Comparison of ENCODE assay signal across 19 mouse cellular contexts in the genomic region with DNA sequence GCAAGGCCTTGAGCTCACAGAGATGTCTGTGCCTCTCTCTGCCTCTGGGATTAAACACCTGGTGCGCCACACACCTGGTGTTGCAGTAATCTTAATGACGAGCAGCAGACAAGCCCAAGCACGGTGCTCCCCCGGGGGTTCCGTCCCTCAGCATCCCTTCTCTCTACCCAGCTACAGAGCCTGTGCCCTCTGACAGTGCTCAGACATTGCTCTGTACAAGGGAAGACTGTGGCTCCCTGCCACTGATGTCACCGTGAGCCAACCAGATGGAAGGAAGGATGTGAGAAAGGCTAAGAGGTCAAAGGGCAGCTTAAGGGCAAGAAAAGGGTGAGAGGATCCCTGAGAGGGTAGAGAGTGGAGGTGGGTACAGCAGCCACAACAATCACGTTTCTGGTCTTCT. TPM values are rescaled to one million over a fixed set of nuclear protein-coding genes. Genes with fewer than 3 reads are reported as not detected.
DNase-seq lines count a peak whose midpoint lies in the region; ATAC-seq and TF ChIP-seq lines count a peak whose summit lies in the region.
"Had no signal": no experiment of that assay in that cellular context is flagged by ENCODE, and none has a peak within 500 bp of the region (broad histone marks: within the 10 kb centered on the region; RNA-seq: fewer than 3 reads in every experiment).

No protein-coding gene starts in this region.

- WGBS in cerebellum, adult 2 months: 48% methylated on average over 7 of the region's 7 CpGs
- 72% methylated on average over 7 of the region's 7 CpGs for WGBS in heart, embryonic 12.5 days
- 58% methylated on average over 7 of the region's 7 CpGs for WGBS in midbrain, embryonic 10.5 days
- WGBS in midbrain, postnatal 0 days: 69% methylated on average over 7 of the region's 7 CpGs
- WGBS in embryonic facial prominence, embryonic 14.5 days: 52% methylated on average over 7 of the region's 7 CpGs

- no peak overlapping the region for H3K27ac ChIP-seq in cerebellum, adult 2 months (ENCODE audit: insufficient read depth, low read length)
- H3K27ac ChIP-seq in heart, embryonic 12.5 days (ENCODE audit: poor library complexity, severe bottlenecking): no peak overlapping the region
- H3K27ac ChIP-seq in midbrain, embryonic 10.5 days (replicated peaks): no peak overlapping the region
- no peak overlapping the region for H3K27ac ChIP-seq in midbrain, postnatal 0 days (ENCODE audit: low read depth, low read length)
- no peak overlapping the region for H3K27ac ChIP-seq in embryonic facial prominence, embryonic 14.5 days (replicated peaks; ENCODE audit: low read depth, low read length)
- H3K27ac ChIP-seq: kidney, embryonic 15.5 days; liver, embryonic 13.5 days; lung, embryonic 15.5 days; macrophage had no signal

- no peak overlapping the region for H3K9ac ChIP-seq in heart, embryonic 12.5 days
- no peak overlapping the region for H3K9ac ChIP-seq in midbrain, postnatal 0 days (replicated peaks; ENCODE audit: low read length, poor library complexity, severe bottlenecking)
- no peak overlapping the region for H3K9ac ChIP-seq in embryonic facial prominence, embryonic 14.5 days (ENCODE audit: low read depth, low read length)
- H3K9ac ChIP-seq: forebrain, embryonic 12.5 days; kidney, embryonic 15.5 days; liver, embryonic 13.5 days; lung, embryonic 15.5 days had no signal

- peaks cover 13% of the 10 kb centered on the region for H3K36me3 ChIP-seq in heart, embryonic 12.5 days
- peaks cover 50% of the 10 kb centered on the region for H3K36me3 ChIP-seq in midbrain, embryonic 10.5 days
- H3K36me3 ChIP-seq in midbrain, postnatal 0 days (ENCODE audit: insufficient read depth, low read length): 0 out of 2 replicates have a peak, but pooled peaks cover 4% of the 10 kb centered on the region
- peaks cover 7% of the 10 kb centered on the region; the same call in 1 of the 2 replicates for H3K36me3 ChIP-seq in embryonic facial prominence, embryonic 14.5 days (ENCODE audit: control insufficient read depth, insufficient read depth, low read length)

- H3K4me1 ChIP-seq in cerebellum, adult 2 months (ENCODE audit: control insufficient read depth, insufficient read depth, low read length): peaks cover 14% of the 10 kb centered on the region
- H3K4me1 ChIP-seq in heart, embryonic 12.5 days (replicated peaks): peaks cover 50% of the 10 kb centered on the region
- peaks cover 42% of the 10 kb centered on the region for H3K4me1 ChIP-seq in midbrain, embryonic 10.5 days
- H3K4me1 ChIP-seq in midbrain, postnatal 0 days (ENCODE audit: insufficient read depth, low read length): peaks cover 13% of the 10 kb centered on the region
- peaks cover 10% of the 10 kb centered on the region for H3K4me1 ChIP-seq in embryonic facial prominence, embryonic 14.5 days (ENCODE audit: control insufficient read depth, insufficient read depth, low read length)

- H3K4me2 ChIP-seq in heart, embryonic 12.5 days: peak overlapping the region; percentile 83; the same call in 1 of the 2 replicates
- H3K4me2 ChIP-seq in midbrain, postnatal 0 days (ENCODE audit: low read depth, low read length, poor library complexity, severe bottlenecking): no peak overlapping the region
- no peak overlapping the region for H3K4me2 ChIP-seq in embryonic facial prominence, embryonic 14.5 days (ENCODE audit: low read depth, low read length)
- H3K4me2 ChIP-seq: forebrain, embryonic 12.5 days; kidney, embryonic 15.5 days; liver, embryonic 13.5 days; lung, embryonic 15.5 days had no signal

- no peak for ATAC-seq in heart, embryonic 12.5 days (ENCODE audit: insufficient number of reproducible peaks, low FRiP score)
- no peak for ATAC-seq in midbrain, postnatal 0 days (ENCODE audit: low FRiP score)
- no peak for ATAC-seq in embryonic facial prominence, embryonic 14.5 days (ENCODE audit: low read depth)
- ATAC-seq: CD4-positive, CD25-positive, alpha-beta regulatory T cell, adult 4 months; inflammation-experienced regulatory T-cells, adult 6 months had no signal

- intact Hi-C loops in heart, postnatal 25 days (cut with DNase I): no loop called here

- H3K9me3 ChIP-seq in heart, embryonic 12.5 days (replicated peaks): no peaks in the 10 kb centered on the region
- no peaks in the 10 kb centered on the region for H3K9me3 ChIP-seq in midbrain, embryonic 10.5 days (replicated peaks)
- H3K9me3 ChIP-seq in midbrain, postnatal 0 days (ENCODE audit: low read length): no peaks in the 10 kb centered on the region
- no peaks in the 10 kb centered on the region for H3K9me3 ChIP-seq in embryonic facial prominence, embryonic 14.5 days (ENCODE audit: control insufficient read depth, low read length)
- H3K9me3 ChIP-seq: forebrain, embryonic 12.5 days; kidney, embryonic 15.5 days; liver, embryonic 13.5 days; lung, embryonic 15.5 days had no signal

- peak; percentile 30 for DNase-seq in cerebellum, adult 11-12 months
- no peak for DNase-seq in cerebellum, adult 2 months
- DNase-seq in heart, postnatal 25 days (ENCODE audit: low spot score): no peak
- DNase-seq in midbrain, embryonic 10.5 days (ENCODE audit: low spot score): no peak
- DNase-seq in midbrain, postnatal 0 days (ENCODE audit: low spot score): no peak
- peak; percentile 52 for DNase-seq in embryonic facial prominence, embryonic 14.5 days (ENCODE audit: low spot score)
- DNase-seq in adrenal gland, postnatal 14 days: no peak
- DNase-seq: cerebellum, postnatal 36 days; gastrocnemius, postnatal 36 days; liver, embryonic 13.5 days; right cerebral cortex, adult 18-20 months; thymus, adult 18-20 months had no signal

- TF ChIP-seq CTCF in cerebellum, adult 2 months (IDR thresholded peaks at IDR 0.05; ENCODE audit: borderline replicate concordance, insufficient read depth, low read depth, low read length): no peak
- no peak for TF ChIP-seq CTCF in midbrain, postnatal 0 days (IDR thresholded peaks at IDR 0.05)

- H3K4me3 ChIP-seq in cerebellum, adult 2 months (replicated peaks; ENCODE audit: insufficient read depth, low read depth, low read length): no peak overlapping the region
- no peak overlapping the region for H3K4me3 ChIP-seq in heart, embryonic 12.5 days
- 0 out of 2 replicates have a peak overlapping the region, but pooled peaks have one; percentile 7 for H3K4me3 ChIP-seq in midbrain, embryonic 10.5 days
- H3K4me3 ChIP-seq in midbrain, postnatal 0 days (ENCODE audit: low read depth, low read length): no peak overlapping the region
- H3K4me3 ChIP-seq in embryonic facial prominence, embryonic 14.5 days (ENCODE audit: low read depth, low read length): no peak overlapping the region
- H3K4me3 ChIP-seq: forebrain, embryonic 12.5 days; kidney, embryonic 15.5 days; liver, embryonic 13.5 days; lung, embryonic 15.5 days had no signal

- no peaks in the 10 kb centered on the region for H3K27me3 ChIP-seq in cerebellum, adult 2 months (ENCODE audit: control insufficient read depth, insufficient read depth, low read length)
- H3K27me3 ChIP-seq in heart, embryonic 12.5 days (replicated peaks): no peaks in the 10 kb centered on the region
- H3K27me3 ChIP-seq in midbrain, embryonic 10.5 days (ENCODE audit: low read depth, poor library complexity, severe bottlenecking): no peaks in the 10 kb centered on the region
- H3K27me3 ChIP-seq in midbrain, postnatal 0 days (ENCODE audit: insufficient read depth, low read length): no peaks in the 10 kb centered on the region
- H3K27me3 ChIP-seq in embryonic facial prominence, embryonic 14.5 days (replicated peaks; ENCODE audit: control insufficient read depth, insufficient read depth, low read length): no peaks in the 10 kb centered on the region
- H3K27me3 ChIP-seq: forebrain, embryonic 12.5 days; kidney, embryonic 15.5 days; lung, embryonic 15.5 days had no signal

- TF ChIP-seq POLR2A in cerebellum, adult 2 months (IDR thresholded peaks at IDR 0.05; ENCODE audit: borderline replicate concordance, insufficient read depth, low read length): no peak

RNA-seq across cellular contexts. Expression of gene Egln1, which starts 4.7 kb away (rescaled TPM):
- polyA plus RNA-seq in cerebellum, adult 2 months (2012; rRNA removed): 58.1 and 58.8 TPM in 2 replicates
- polyA plus RNA-seq in heart, embryonic 12.5 days (2016; fragmentation: Nextera tagmentation; extraction: Ambion mirVana): 16.5 and 18.6 TPM in 2 replicates
- 100 to 1,000 TPM; 272 to 278 TPM for total RNA-seq in heart, postnatal 25 days (2021)
- polyA plus RNA-seq in midbrain, embryonic 10.5 days (2016; fragmentation: Nextera tagmentation; extraction: Ambion mirVana): 11.9 and 12.3 TPM in 2 replicates
- total RNA-seq in midbrain, postnatal 0 days (2014; rRNA removed): 42.1 and 52.7 TPM in 2 replicates
- 12.9 and 13.6 TPM in 2 replicates for polyA plus RNA-seq in midbrain, postnatal 0 days (2015; fragmentation: Nextera tagmentation; extraction: Ambion mirVana)
- 17.1 and 17.2 TPM in 2 replicates for polyA plus RNA-seq in embryonic facial prominence, embryonic 14.5 days (2014; fragmentation: Nextera tagmentation; extraction: Ambion mirVana)
- total RNA-seq in adrenal gland, postnatal 14 days (2021): 63.4 and 77.1 TPM in 2 replicates

RNA-seq across cellular contexts. Expression of gene Sprtn, which starts 46.7 kb away (rescaled TPM):
- polyA plus RNA-seq in cerebellum, adult 2 months (2012; rRNA removed): 18.5 and 19.5 TPM in 2 replicates
- 10.4 and 10.9 TPM in 2 replicates for polyA plus RNA-seq in heart, embryonic 12.5 days (2016; fragmentation: Nextera tagmentation; extraction: Ambion mirVana)
- total RNA-seq in heart, postnatal 25 days (2021): 10 to 100 TPM in 1 of 2 experiments, 1 to 10 TPM in 1; 9.5 to 12.2 TPM
- polyA plus RNA-seq in midbrain, embryonic 10.5 days (2016; fragmentation: Nextera tagmentation; extraction: Ambion mirVana): 10.6 and 14.7 TPM in 2 replicates
- total RNA-seq in midbrain, postnatal 0 days (2014; rRNA removed): 13.9 and 17.1 TPM in 2 replicates
- 6.0 and 6.1 TPM in 2 replicates for polyA plus RNA-seq in midbrain, postnatal 0 days (2015; fragmentation: Nextera tagmentation; extraction: Ambion mirVana)
- polyA plus RNA-seq in embryonic facial prominence, embryonic 14.5 days (2014; fragmentation: Nextera tagmentation; extraction: Ambion mirVana): 9.8 and 10.0 TPM in 2 replicates
- total RNA-seq in adrenal gland, postnatal 14 days (2021): 20.1 and 21.3 TPM in 2 replicates

RNA-seq across cellular contexts. Expression of gene Exoc8, which starts 46.9 kb away (rescaled TPM):
- 16.2 and 18.2 TPM in 2 replicates for polyA plus RNA-seq in cerebellum, adult 2 months (2012; rRNA removed)
- 10.1 and 10.3 TPM in 2 replicates for polyA plus RNA-seq in heart, embryonic 12.5 days (2016; fragmentation: Nextera tagmentation; extraction: Ambion mirVana)
- 10 to 100 TPM; 18.9 to 19.2 TPM for total RNA-seq in heart, postnatal 25 days (2021)
- polyA plus RNA-seq in midbrain, embryonic 10.5 days (2016; fragmentation: Nextera tagmentation; extraction: Ambion mirVana): 8.4 and 9.6 TPM in 2 replicates
- total RNA-seq in midbrain, postnatal 0 days (2014; rRNA removed): 33.6 and 34.4 TPM in 2 replicates
- 10.5 and 10.7 TPM in 2 replicates for polyA plus RNA-seq in midbrain, postnatal 0 days (2015; fragmentation: Nextera tagmentation; extraction: Ambion mirVana)
- polyA plus RNA-seq in embryonic facial prominence, embryonic 14.5 days (2014; fragmentation: Nextera tagmentation; extraction: Ambion mirVana): 5.4 and 7.2 TPM in 2 replicates
- 21.5 and 23.8 TPM in 2 replicates for total RNA-seq in adrenal gland, postnatal 14 days (2021)

Comparison
In these comparisons a context has a peak if more than half of its experiments do, and no peak if none do; other contexts are left out.
1. DNase-seq: peak in cerebellum, adult 11-12 months (single experiment) and embryonic facial prominence, embryonic 14.5 days (single experiment); none in cerebellum, adult 2 months (0 of 2), heart, postnatal 25 days (single experiment), midbrain, embryonic 10.5 days (single experiment), midbrain, postnatal 0 days (single experiment) and adrenal gland, postnatal 14 days (single experiment).